Mouse (Mus musculus): ENCODE measurements around the gene H1fnt. TPM values are rescaled to one million over a fixed set of nuclear protein-coding genes. Genes with fewer than 3 reads are reported as not detected.

Gene H1fnt
- polyA plus RNA-seq (2015; fragmentation: Nextera tagmentation; extraction: Ambion mirVana): not detected in 2 replicates

DNA sequence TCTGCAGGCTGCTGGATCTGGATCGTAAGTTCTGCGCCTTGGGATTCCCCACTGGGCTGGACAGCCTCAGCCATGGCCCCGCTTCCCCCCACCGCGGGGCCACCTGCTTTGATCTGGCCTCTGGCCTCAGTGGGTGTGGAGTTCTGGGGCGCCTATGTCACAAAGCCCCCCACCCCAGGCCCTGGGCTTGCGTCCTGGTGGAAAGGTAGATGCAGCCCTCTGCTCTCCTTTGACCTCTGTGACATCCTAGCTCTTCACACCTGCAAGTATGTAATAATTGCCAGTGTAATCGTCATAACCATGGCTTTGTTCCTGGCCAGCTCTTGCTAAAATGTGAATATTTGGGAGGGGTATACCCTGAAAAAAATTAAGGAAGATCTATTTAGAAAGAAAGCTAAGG lies at the start of gene H1fnt:
H1fnt (minus strand) TSS at position 101 of the 400 bp plus-strand sequence.
- H3K4me1 ChIP-seq (ENCODE audit: control insufficient read depth, low read depth, low read length): no peaks in the 10 kb centered on the region
- 74% methylated on average over 8 of the region's 8 CpGs for WGBS (ENCODE audit: insufficient replicate concordance)
- no peak within 1 kb of the TSS for H3K4me3 ChIP-seq (ENCODE audit: low read depth, low read length)
- H3K9ac ChIP-seq (ENCODE audit: low read depth, low read length): no peak within 1 kb of the TSS
- no peak for ATAC-seq (ENCODE audit: low read depth)
- H3K4me2 ChIP-seq (ENCODE audit: low read depth, low read length): no peak within 1 kb of the TSS
- no peak within 1 kb of the TSS for H3K27ac ChIP-seq (ENCODE audit: low read length)
- no peaks in the 10 kb centered on the region for H3K27me3 ChIP-seq (ENCODE audit: control insufficient read depth, insufficient read depth, low read depth, low read length)
- H3K36me3 ChIP-seq (ENCODE audit: control insufficient read depth, insufficient read depth): no peaks in the 10 kb centered on the region
- no peaks in the 10 kb centered on the region for H3K9me3 ChIP-seq (replicated peaks; ENCODE audit: control insufficient read depth, low read length)

DNA sequence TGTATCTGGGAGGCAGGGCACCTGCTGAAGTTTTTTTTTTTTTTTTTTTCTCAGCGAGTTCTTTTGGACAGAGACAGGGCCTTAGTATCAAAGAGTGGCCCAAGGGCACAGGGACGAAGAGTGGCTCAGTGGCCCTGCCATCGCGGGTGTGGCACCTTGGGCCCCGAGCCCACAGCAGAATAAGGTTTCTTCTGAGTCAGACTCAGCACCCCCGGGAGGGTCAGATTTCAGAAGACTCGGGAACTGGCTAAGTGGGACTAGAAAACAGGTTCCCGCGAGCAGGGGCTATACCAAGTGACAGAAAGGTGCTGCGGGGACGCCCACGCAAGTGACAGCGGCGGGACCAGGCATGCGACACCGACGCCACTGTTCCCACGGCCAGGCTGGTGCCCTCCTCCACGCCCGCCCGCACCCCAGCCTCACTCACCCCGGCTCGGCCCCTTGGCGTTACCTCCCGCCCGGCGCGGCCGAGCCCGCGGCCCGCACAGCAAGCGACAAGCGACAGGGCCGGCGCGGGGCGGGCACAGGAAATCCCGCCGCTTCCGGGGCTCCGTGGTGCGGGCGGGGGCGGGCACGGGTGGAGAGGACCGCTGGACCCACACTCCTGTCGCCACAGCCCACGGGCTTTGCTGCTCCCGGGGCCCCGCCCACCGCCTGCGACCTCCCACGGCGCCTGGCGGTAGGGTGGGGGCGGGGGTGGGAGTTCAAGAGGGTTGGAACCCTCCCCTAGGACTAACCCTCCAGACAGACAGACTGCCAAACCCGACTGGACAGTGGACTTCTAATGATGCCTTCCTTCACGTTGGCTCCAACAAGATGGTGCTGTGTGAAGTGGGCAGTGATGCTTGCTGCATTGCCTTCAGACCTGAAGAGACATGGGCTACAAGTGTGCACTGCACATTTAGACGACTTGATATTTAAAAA lies 38.8 kb upstream of the H1fnt start, which contains the start of gene Zfp641:
Zfp641 (minus strand) TSS at position 534 of the 924 bp plus-strand sequence.
- WGBS (ENCODE audit: insufficient replicate concordance): 3% methylated on average over 55 of the region's 60 CpGs
- Histone ChIP-seq H3K36me3 (ENCODE audit: control insufficient read depth, insufficient read depth) (no peaks in the 10 kb centered on the region), H3K9ac (ENCODE audit: low read depth, low read length) (peak within 1 kb of the TSS; percentile 28), H3K27ac (ENCODE audit: low read length) (no peak within 1 kb of the TSS), H3K4me3 (ENCODE audit: low read depth, low read length) (peak within 1 kb of the TSS; percentile 53), H3K9me3 (replicated peaks; ENCODE audit: control insufficient read depth, low read length) (no peaks in the 10 kb centered on the region), H3K4me1 (ENCODE audit: control insufficient read depth, low read depth, low read length) (no peaks in the 10 kb centered on the region), H3K4me2 (ENCODE audit: low read depth, low read length) (peak within 1 kb of the TSS; percentile 60), H3K27me3 (ENCODE audit: control insufficient read depth, insufficient read depth, low read depth, low read length) (peaks cover 19% of the 10 kb centered on the region)
- ATAC-seq (ENCODE audit: low read depth): no peak

DNA sequence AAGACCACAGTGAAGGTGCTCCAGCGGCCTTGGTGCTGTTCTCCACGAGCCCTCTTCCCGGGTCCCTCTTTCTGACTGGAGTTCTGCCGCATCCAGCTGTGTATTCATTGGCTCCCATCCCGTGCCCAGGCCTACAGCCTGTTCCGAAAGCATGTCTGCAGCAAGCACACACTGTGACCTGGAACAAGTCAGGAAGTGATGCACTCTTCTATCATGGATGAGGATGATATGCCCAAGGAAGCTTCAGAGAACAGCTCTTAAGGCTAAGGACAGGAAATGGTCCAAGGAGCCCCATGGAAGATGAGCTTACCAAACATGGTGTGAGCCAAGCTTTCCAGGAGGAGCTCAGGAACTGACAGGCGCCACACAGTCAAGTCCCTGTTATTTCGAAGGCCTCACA lies 36.6 kb upstream of the H1fnt start:
- H3K27me3 ChIP-seq (ENCODE audit: control insufficient read depth, insufficient read depth, low read depth, low read length): peaks cover 19% of the 10 kb centered on the region
- no peak for ATAC-seq (ENCODE audit: low read depth)
- WGBS (ENCODE audit: insufficient replicate concordance): 63% methylated on average over 8 of the region's 8 CpGs

GRCm38 (mm10) chr15:98288566-98288965 lies 31.5 kb upstream of the H1fnt start:
- ATAC-seq (ENCODE audit: low read depth): no peak
- no peak overlapping the region for H3K27ac ChIP-seq (ENCODE audit: low read length)
- no peak overlapping the region for H3K4me2 ChIP-seq (ENCODE audit: low read depth, low read length)
- H3K4me1 ChIP-seq (ENCODE audit: control insufficient read depth, low read depth, low read length): no peaks in the 10 kb centered on the region
- H3K9ac ChIP-seq (ENCODE audit: low read depth, low read length): no peak overlapping the region
- H3K9me3 ChIP-seq (replicated peaks; ENCODE audit: control insufficient read depth, low read length): no peaks in the 10 kb centered on the region
- no peak overlapping the region for H3K4me3 ChIP-seq (ENCODE audit: low read depth, low read length)
- no peaks in the 10 kb centered on the region for H3K27me3 ChIP-seq (ENCODE audit: control insufficient read depth, insufficient read depth, low read depth, low read length)
- 77% methylated on average over 12 of the region's 12 CpGs for WGBS (ENCODE audit: insufficient replicate concordance)
- H3K36me3 ChIP-seq (ENCODE audit: control insufficient read depth, insufficient read depth): no peaks in the 10 kb centered on the region

More for the DNA sequence above, 36.6 kb upstream of the H1fnt start:
- no peaks in the 10 kb centered on the region for H3K9me3 ChIP-seq (replicated peaks; ENCODE audit: control insufficient read depth, low read length)
- no peak overlapping the region for H3K4me3 ChIP-seq (ENCODE audit: low read depth, low read length)
- no peak overlapping the region for H3K4me2 ChIP-seq (ENCODE audit: low read depth, low read length)
- no peak overlapping the region for H3K9ac ChIP-seq (ENCODE audit: low read depth, low read length)
- no peaks in the 10 kb centered on the region for H3K4me1 ChIP-seq (ENCODE audit: control insufficient read depth, low read depth, low read length)
- no peak overlapping the region for H3K27ac ChIP-seq (ENCODE audit: low read length)
- no peaks in the 10 kb centered on the region for H3K36me3 ChIP-seq (ENCODE audit: control insufficient read depth, insufficient read depth)

GRCm38 (mm10) chr15:98286418-98286817 lies 29.3 kb upstream of the H1fnt start:
- no peak for ATAC-seq (ENCODE audit: low read depth)
- 61% methylated on average over 7 of the region's 7 CpGs for WGBS (ENCODE audit: insufficient replicate concordance)
- no peak overlapping the region for H3K27ac ChIP-seq (ENCODE audit: low read length)
- H3K4me3 ChIP-seq (ENCODE audit: low read depth, low read length): no peak overlapping the region
- H3K9me3 ChIP-seq (replicated peaks; ENCODE audit: control insufficient read depth, low read length): no peaks in the 10 kb centered on the region
- H3K9ac ChIP-seq (ENCODE audit: low read depth, low read length): no peak overlapping the region
- H3K27me3 ChIP-seq (ENCODE audit: control insufficient read depth, insufficient read depth, low read depth, low read length): no peaks in the 10 kb centered on the region
- H3K4me1 ChIP-seq (ENCODE audit: control insufficient read depth, low read depth, low read length): no peaks in the 10 kb centered on the region
- H3K4me2 ChIP-seq (ENCODE audit: low read depth, low read length): no peak overlapping the region
- no peaks in the 10 kb centered on the region for H3K36me3 ChIP-seq (ENCODE audit: control insufficient read depth, insufficient read depth)

GRCm38 (mm10) chr15:98257776-98258175 lies 683 bp upstream of the H1fnt start:
- no peak overlapping the region for H3K4me3 ChIP-seq (ENCODE audit: low read depth, low read length)
- no peak for ATAC-seq (ENCODE audit: low read depth)
- no peak overlapping the region for H3K9ac ChIP-seq (ENCODE audit: low read depth, low read length)
- H3K27me3 ChIP-seq (ENCODE audit: control insufficient read depth, insufficient read depth, low read depth, low read length): no peaks in the 10 kb centered on the region
- H3K27ac ChIP-seq (ENCODE audit: low read length): no peak overlapping the region
- no peaks in the 10 kb centered on the region for H3K9me3 ChIP-seq (replicated peaks; ENCODE audit: control insufficient read depth, low read length)
- H3K4me1 ChIP-seq (ENCODE audit: control insufficient read depth, low read depth, low read length): no peaks in the 10 kb centered on the region
- no peaks in the 10 kb centered on the region for H3K36me3 ChIP-seq (ENCODE audit: control insufficient read depth, insufficient read depth)
- no peak overlapping the region for H3K4me2 ChIP-seq (ENCODE audit: low read depth, low read length)
- 67% methylated on average over 7 of the region's 7 CpGs for WGBS (ENCODE audit: insufficient replicate concordance)

GRCm38 (mm10) chr15:98256271-98256670 lies 822 bp downstream of the H1fnt start:
- Histone ChIP-seq H3K4me1 (ENCODE audit: control insufficient read depth, low read depth, low read length) (no peaks in the 10 kb centered on the region), H3K4me3 (ENCODE audit: low read depth, low read length) (no peak overlapping the region), H3K27me3 (ENCODE audit: control insufficient read depth, insufficient read depth, low read depth, low read length) (no peaks in the 10 kb centered on the region), H3K4me2 (ENCODE audit: low read depth, low read length) (no peak overlapping the region), H3K27ac (ENCODE audit: low read length) (no peak overlapping the region), H3K36me3 (ENCODE audit: control insufficient read depth, insufficient read depth) (no peaks in the 10 kb centered on the region), H3K9ac (ENCODE audit: low read depth, low read length) (no peak overlapping the region), H3K9me3 (replicated peaks; ENCODE audit: control insufficient read depth, low read length) (no peaks in the 10 kb centered on the region)
- WGBS (ENCODE audit: insufficient replicate concordance): 77% methylated on average over 13 of the region's 13 CpGs
- no peak for ATAC-seq (ENCODE audit: low read depth)

GRCm38 (mm10) chr15:98235442-98235841 lies 21.7 kb downstream of the H1fnt start:
- H3K9ac ChIP-seq (ENCODE audit: low read depth, low read length): no peak overlapping the region
- no peak for ATAC-seq (ENCODE audit: low read depth)
- 45% methylated on average over 4 of the region's 4 CpGs for WGBS (ENCODE audit: insufficient replicate concordance)

DNA sequence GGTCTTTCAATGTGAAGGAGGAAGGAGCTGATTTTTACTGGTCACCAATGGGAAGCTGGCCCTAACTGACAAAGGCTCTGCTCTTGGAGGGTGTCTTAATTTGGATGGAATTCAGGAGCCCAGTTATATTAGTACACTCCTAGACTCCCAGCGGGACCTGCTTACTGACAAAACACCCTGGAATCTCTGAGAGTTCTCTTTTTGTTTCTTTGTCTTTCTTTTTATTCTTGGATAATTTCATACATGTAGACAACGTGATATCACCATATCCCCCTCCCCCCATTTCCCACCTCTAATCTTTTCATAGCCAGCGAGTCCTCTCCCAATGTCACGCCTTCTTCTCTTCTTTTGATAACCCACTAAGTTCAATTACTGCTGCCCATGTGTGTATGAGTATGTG lies 22.7 kb downstream of the H1fnt start, which contains the start of gene Olfr286:
Olfr286 (minus strand) TSS at position 101 of the 400 bp plus-strand sequence.
- 51% methylated on average over 4 of the region's 4 CpGs for WGBS (ENCODE audit: insufficient replicate concordance)
- no peaks in the 10 kb centered on the region for H3K4me1 ChIP-seq (ENCODE audit: control insufficient read depth, low read depth, low read length)
- no peak within 1 kb of the TSS for H3K4me2 ChIP-seq (ENCODE audit: low read depth, low read length)
- ATAC-seq (ENCODE audit: low read depth): no peak
- no peak within 1 kb of the TSS for H3K9ac ChIP-seq (ENCODE audit: low read depth, low read length)
- H3K4me3 ChIP-seq (ENCODE audit: low read depth, low read length): no peak within 1 kb of the TSS
- H3K36me3 ChIP-seq (ENCODE audit: control insufficient read depth, insufficient read depth): no peaks in the 10 kb centered on the region
- no peaks in the 10 kb centered on the region for H3K27me3 ChIP-seq (ENCODE audit: control insufficient read depth, insufficient read depth, low read depth, low read length)
- no peaks in the 10 kb centered on the region for H3K9me3 ChIP-seq (replicated peaks; ENCODE audit: control insufficient read depth, low read length)
- H3K27ac ChIP-seq (ENCODE audit: low read length): no peak within 1 kb of the TSS

More at GRCm38 (mm10) chr15:98235442-98235841, 21.7 kb downstream of the H1fnt start:
- H3K9me3 ChIP-seq (replicated peaks; ENCODE audit: control insufficient read depth, low read length): no peaks in the 10 kb centered on the region
- no peaks in the 10 kb centered on the region for H3K4me1 ChIP-seq (ENCODE audit: control insufficient read depth, low read depth, low read length)
- H3K4me3 ChIP-seq (ENCODE audit: low read depth, low read length): no peak overlapping the region
- H3K27me3 ChIP-seq (ENCODE audit: control insufficient read depth, insufficient read depth, low read depth, low read length): no peaks in the 10 kb centered on the region
- H3K36me3 ChIP-seq (ENCODE audit: control insufficient read depth, insufficient read depth): no peaks in the 10 kb centered on the region
- H3K4me2 ChIP-seq (ENCODE audit: low read depth, low read length): no peak overlapping the region
- H3K27ac ChIP-seq (ENCODE audit: low read length): no peak overlapping the region
